Mouse (Mus musculus) bone marrow, adult 2 months (tissue): ENCODE results near the gene Tha1.

Experiments used
- CTCF ChIP-seq: fragments of 200-500 bp; IDR thresholded peaks from 2 replicates; pipeline ENCODE4 v1.5.1; 2011; ENCODE audit warnings: low read length, control low read depth; ENCODE audit not compliant: control insufficient read depth, insufficient read depth
- POLR2A ChIP-seq: fragments of 200-500 bp; IDR thresholded peaks from 2 replicates; pipeline ENCODE4 v1.6.1; 2011; ENCODE audit warnings: low read depth, mild to moderate bottlenecking, control low read depth, low read length, borderline replicate concordance; ENCODE audit not compliant: control insufficient read depth

DNA sequence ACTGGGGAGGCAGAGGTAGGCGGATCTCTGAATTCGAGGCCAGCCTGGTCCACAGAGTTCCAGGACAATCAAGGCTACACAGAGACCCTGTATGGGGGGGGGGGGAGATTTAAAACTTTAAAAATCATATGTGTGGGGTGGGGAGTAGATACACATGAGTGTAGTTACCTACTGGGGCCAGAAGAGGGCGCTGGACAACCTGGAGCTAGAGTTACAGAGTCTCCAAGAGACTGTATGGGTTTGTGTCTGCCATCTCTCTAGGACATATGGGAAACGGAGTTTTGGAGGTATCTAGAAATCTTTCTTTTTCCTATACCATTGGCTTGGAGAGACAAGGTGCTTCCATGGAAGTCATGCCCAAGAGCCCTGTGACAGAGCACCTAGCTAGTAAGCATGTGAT, 1.1 kb upstream of the Tha1 start:
- no peak for TF ChIP-seq POLR2A
- TF ChIP-seq CTCF: peak; percentile 33; the same call in 1 of the 2 replicates
